Mouse (Mus musculus): ENCODE measurements around the gene Phactr1. TPM values are rescaled to one million over a fixed set of nuclear protein-coding genes. Genes with fewer than 3 reads are reported as not detected.

Gene Phactr1
- total and polyA plus RNA-seq, 3 experiments: 0.11 TPM; not detected in 2

DNA sequence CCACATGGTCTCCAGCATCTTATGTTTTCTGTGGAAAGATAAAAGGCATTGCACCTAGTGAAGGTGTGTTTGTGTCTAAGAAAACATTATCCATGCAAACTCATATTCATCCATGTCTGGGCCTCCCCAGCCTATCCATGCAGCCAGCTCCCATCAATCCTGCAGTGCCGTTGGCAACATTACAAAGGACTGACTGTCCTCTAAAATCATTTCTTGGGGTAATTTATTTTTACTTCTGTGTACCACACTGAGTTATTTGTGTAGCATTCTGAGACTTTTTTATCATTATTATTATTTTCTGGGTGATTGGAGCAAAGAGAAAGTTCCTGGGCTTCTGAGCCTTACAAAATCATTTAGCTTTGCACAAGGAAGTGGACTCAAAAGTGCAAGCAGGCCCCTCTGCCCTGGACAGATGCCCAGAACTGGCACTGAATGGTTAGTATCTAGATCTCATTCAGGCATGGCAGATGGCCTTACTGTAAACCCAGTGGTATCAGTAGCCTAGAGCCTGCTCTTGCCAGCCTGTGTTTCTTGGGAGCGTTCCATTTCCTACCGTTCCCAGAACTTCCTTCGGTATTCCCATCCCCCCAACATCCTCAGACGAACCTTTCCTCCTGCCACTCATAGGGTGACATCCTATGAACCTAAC is 307.6 kb downstream of the Phactr1 start:
- ATAC-seq (ENCODE audit: extremely low read depth, insufficient number of reproducible peaks, low FRiP score, poor library complexity, severe bottlenecking): no peak
- TF ChIP-seq TAL1 (conservative IDR thresholded peaks at IDR 0.05; ENCODE audit: low read depth, low read length) (no peak), GATA1 (IDR thresholded peaks at IDR 0.05; ENCODE audit: borderline replicate concordance, low read length) (no peak), POLR2AphosphoS5 (IDR thresholded peaks at IDR 0.05; ENCODE audit: insufficient replicate concordance, low read depth, low read length) (no peak), GATA2 (IDR thresholded peaks at IDR 0.05; ENCODE audit: borderline replicate concordance, low read depth, low read length) (no peak)
- no peaks in the 10 kb centered on the region for H3K36me3 ChIP-seq (replicated peaks)
- no peaks in the 10 kb centered on the region for H3K27me3 ChIP-seq (ENCODE audit: insufficient read depth, low read length)
- no peak overlapping the region for H3K4me3 ChIP-seq (ENCODE audit: low read depth, low read length)
- H3K4me1 ChIP-seq (ENCODE audit: insufficient read depth, low read depth, low read length): no peaks in the 10 kb centered on the region
- H3K9me3 ChIP-seq (replicated peaks): no peaks in the 10 kb centered on the region
- no peak for DNase-seq (ENCODE audit: low spot score)

DNA sequence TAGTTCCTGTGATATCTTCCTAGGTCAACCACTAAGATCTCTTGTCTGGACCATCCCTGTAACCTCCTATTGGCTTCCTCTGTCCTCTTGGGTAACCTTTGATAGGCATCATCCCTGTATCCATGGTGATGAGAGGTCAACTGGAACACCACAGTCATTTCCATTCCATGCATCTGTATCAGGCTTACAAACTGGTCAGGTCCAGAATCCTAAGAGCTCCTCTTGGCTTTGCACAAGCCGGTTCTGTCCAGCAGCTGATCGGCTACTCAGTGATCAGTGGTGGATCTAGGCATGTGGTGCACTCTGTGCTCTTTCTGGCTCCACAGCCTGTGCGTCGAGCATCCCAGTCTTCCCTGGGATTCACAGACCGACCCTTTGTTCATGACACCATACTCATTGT is 309.1 kb downstream of the Phactr1 start:
- Histone ChIP-seq H3K9me3 (replicated peaks) (no peaks in the 10 kb centered on the region), H3K27me3 (ENCODE audit: insufficient read depth, low read length) (no peaks in the 10 kb centered on the region), H3K4me3 (ENCODE audit: low read depth, low read length) (no peak overlapping the region), H3K4me1 (ENCODE audit: insufficient read depth, low read depth, low read length) (no peaks in the 10 kb centered on the region), H3K36me3 (replicated peaks) (no peaks in the 10 kb centered on the region)
- DNase-seq (ENCODE audit: low spot score): no peak
- no peak for ATAC-seq (ENCODE audit: extremely low read depth, insufficient number of reproducible peaks, low FRiP score, poor library complexity, severe bottlenecking)
- TF ChIP-seq TAL1 (conservative IDR thresholded peaks at IDR 0.05; ENCODE audit: low read depth, low read length) (no peak), GATA1 (IDR thresholded peaks at IDR 0.05; ENCODE audit: borderline replicate concordance, low read length) (no peak), POLR2AphosphoS5 (IDR thresholded peaks at IDR 0.05; ENCODE audit: insufficient replicate concordance, low read depth, low read length) (no peak), CTCF (IDR thresholded peaks at IDR 0.05; ENCODE audit: low read depth, low read length) (no peak), GATA2 (IDR thresholded peaks at IDR 0.05; ENCODE audit: borderline replicate concordance, low read depth, low read length) (no peak)

DNA sequence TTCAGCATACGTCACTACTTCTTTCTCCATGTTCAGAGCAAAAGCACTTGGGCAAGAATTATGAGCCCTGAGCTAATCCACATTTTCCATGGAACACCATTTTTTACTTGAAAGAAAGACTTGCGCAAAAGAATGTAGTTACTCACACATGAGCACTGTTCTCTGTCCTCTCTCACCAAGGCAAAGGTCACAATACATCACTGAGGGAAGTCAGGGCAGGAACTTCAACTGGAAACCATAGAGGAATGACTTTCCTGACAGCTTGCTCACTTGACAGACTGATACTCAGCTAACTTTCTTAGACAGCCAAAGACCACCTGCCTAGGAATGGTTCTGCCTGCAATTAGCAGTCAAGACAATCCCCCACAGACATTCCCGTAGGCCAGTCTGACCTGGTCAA is 309.6 kb downstream of the Phactr1 start:
- H3K4me1 ChIP-seq (ENCODE audit: insufficient read depth, low read depth, low read length): no peaks in the 10 kb centered on the region
- H3K4me3 ChIP-seq (ENCODE audit: low read depth, low read length): no peak overlapping the region
- no peaks in the 10 kb centered on the region for H3K36me3 ChIP-seq (replicated peaks)
- DNase-seq (ENCODE audit: low spot score): no peak
- ATAC-seq (ENCODE audit: extremely low read depth, insufficient number of reproducible peaks, low FRiP score, poor library complexity, severe bottlenecking): no peak
- H3K9me3 ChIP-seq (replicated peaks): no peaks in the 10 kb centered on the region
- TF ChIP-seq GATA2 (IDR thresholded peaks at IDR 0.05; ENCODE audit: borderline replicate concordance, low read depth, low read length): no peak
- TF ChIP-seq CTCF (IDR thresholded peaks at IDR 0.05; ENCODE audit: low read depth, low read length): no peak
- no peak for TF ChIP-seq TAL1 (conservative IDR thresholded peaks at IDR 0.05; ENCODE audit: low read depth, low read length)
- no peak for TF ChIP-seq POLR2AphosphoS5 (IDR thresholded peaks at IDR 0.05; ENCODE audit: insufficient replicate concordance, low read depth, low read length)
- TF ChIP-seq GATA1 (IDR thresholded peaks at IDR 0.05; ENCODE audit: borderline replicate concordance, low read length): no peak
- no peaks in the 10 kb centered on the region for H3K27me3 ChIP-seq (ENCODE audit: insufficient read depth, low read length)

DNA sequence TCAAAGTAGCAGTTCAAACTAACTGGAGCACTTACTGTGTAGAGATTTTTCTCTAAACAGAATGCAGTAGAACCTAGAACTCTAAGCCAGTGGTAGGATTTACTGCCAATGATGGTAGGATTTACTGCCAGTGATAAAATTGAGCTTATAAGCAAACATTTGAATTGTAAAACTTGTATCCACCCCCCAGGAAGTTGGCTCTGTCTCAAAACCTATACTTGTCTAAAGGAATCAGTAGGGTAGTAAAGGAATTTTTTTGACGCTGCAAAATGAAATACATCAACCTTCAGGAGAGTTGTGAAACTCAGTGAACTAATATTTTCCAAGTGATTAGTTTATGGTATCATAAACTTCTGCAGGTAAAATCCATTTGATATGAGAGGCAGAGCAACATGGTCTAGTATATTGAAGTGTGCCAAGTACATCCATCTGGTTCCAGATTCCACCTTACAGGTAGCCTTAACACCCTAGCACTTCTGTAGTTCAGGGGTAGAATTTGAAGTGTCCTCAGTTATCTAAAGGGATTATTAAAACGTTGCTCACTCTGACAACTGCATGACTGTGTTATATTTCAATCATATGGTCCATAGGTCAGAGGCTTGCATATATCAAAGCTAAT is 310.2 kb downstream of the Phactr1 start:
- H3K27me3 ChIP-seq (ENCODE audit: insufficient read depth, low read length): no peaks in the 10 kb centered on the region
- no peak overlapping the region for H3K4me3 ChIP-seq (ENCODE audit: low read depth, low read length)
- H3K4me1 ChIP-seq (ENCODE audit: insufficient read depth, low read depth, low read length): no peaks in the 10 kb centered on the region
- TF ChIP-seq CTCF (IDR thresholded peaks at IDR 0.05; ENCODE audit: low read depth, low read length): no peak
- TF ChIP-seq TAL1 (conservative IDR thresholded peaks at IDR 0.05; ENCODE audit: low read depth, low read length): no peak
- no peak for TF ChIP-seq GATA2 (IDR thresholded peaks at IDR 0.05; ENCODE audit: borderline replicate concordance, low read depth, low read length)
- TF ChIP-seq POLR2AphosphoS5 (IDR thresholded peaks at IDR 0.05; ENCODE audit: insufficient replicate concordance, low read depth, low read length): no peak
- TF ChIP-seq GATA1 (IDR thresholded peaks at IDR 0.05; ENCODE audit: borderline replicate concordance, low read length): no peak
- DNase-seq (ENCODE audit: low spot score) (no peak), ATAC-seq (ENCODE audit: extremely low read depth, insufficient number of reproducible peaks, low FRiP score, poor library complexity, severe bottlenecking) (no peak)
- no peaks in the 10 kb centered on the region for H3K9me3 ChIP-seq (replicated peaks)
- H3K36me3 ChIP-seq (replicated peaks): no peaks in the 10 kb centered on the region

DNA sequence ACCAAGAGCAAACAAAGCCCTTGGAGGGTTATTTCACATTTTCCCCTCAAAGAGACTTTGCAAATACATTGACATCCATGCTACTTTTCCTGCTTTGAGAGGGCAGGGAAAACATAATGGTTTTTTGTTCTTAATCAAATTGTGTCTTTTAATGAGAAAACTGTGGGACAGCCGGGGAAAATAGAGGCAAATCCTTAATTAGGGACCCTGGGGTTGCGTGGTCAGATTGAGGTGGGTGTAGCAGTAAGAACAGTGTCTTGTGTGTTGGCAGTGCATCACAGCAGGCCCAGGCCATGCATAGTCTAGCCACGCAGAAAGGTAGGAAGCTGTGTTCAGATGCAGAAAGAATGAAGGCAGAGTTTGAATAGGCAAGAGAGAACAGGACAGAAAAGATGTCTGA is 310.7 kb downstream of the Phactr1 start:
- Histone ChIP-seq H3K4me3 (ENCODE audit: low read depth, low read length) (no peak overlapping the region), H3K9me3 (replicated peaks) (no peaks in the 10 kb centered on the region), H3K4me1 (ENCODE audit: insufficient read depth, low read depth, low read length) (no peaks in the 10 kb centered on the region), H3K36me3 (replicated peaks) (no peaks in the 10 kb centered on the region), H3K27me3 (ENCODE audit: insufficient read depth, low read length) (no peaks in the 10 kb centered on the region)
- TF ChIP-seq CTCF (IDR thresholded peaks at IDR 0.05; ENCODE audit: low read depth, low read length) (no peak), POLR2AphosphoS5 (IDR thresholded peaks at IDR 0.05; ENCODE audit: insufficient replicate concordance, low read depth, low read length) (no peak), TAL1 (conservative IDR thresholded peaks at IDR 0.05; ENCODE audit: low read depth, low read length) (no peak), GATA1 (IDR thresholded peaks at IDR 0.05; ENCODE audit: borderline replicate concordance, low read length) (no peak), GATA2 (IDR thresholded peaks at IDR 0.05; ENCODE audit: borderline replicate concordance, low read depth, low read length) (no peak)
- ATAC-seq (ENCODE audit: extremely low read depth, insufficient number of reproducible peaks, low FRiP score, poor library complexity, severe bottlenecking) (no peak), DNase-seq (ENCODE audit: low spot score) (no peak)

DNA sequence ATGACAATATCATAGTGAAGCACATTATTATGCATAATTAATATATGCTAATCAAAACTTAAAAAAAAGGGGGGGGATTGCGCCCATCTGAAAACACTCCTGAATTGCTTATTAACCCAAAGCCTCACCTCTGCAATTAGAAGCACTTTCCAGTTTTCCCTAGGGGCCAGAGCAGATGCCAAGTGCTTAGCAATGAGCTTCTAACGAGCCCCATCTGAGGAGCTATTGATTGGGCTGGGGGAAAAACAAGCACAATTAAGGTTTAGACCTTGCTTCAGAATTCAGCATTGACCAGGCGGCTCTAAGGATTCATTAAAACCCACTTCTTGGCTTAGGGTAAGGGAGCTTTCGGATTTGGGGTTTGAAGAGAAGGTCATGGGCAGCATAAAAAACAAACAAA is 311.9 kb downstream of the Phactr1 start:
- no peaks in the 10 kb centered on the region for H3K4me1 ChIP-seq (ENCODE audit: insufficient read depth, low read depth, low read length)
- no peak overlapping the region for H3K4me3 ChIP-seq (ENCODE audit: low read depth, low read length)
- H3K36me3 ChIP-seq (replicated peaks): no peaks in the 10 kb centered on the region
- no peaks in the 10 kb centered on the region for H3K27me3 ChIP-seq (ENCODE audit: insufficient read depth, low read length)
- TF ChIP-seq TAL1 (conservative IDR thresholded peaks at IDR 0.05; ENCODE audit: low read depth, low read length) (no peak), POLR2AphosphoS5 (IDR thresholded peaks at IDR 0.05; ENCODE audit: insufficient replicate concordance, low read depth, low read length) (no peak), GATA1 (IDR thresholded peaks at IDR 0.05; ENCODE audit: borderline replicate concordance, low read length) (no peak), CTCF (IDR thresholded peaks at IDR 0.05; ENCODE audit: low read depth, low read length) (no peak), GATA2 (IDR thresholded peaks at IDR 0.05; ENCODE audit: borderline replicate concordance, low read depth, low read length) (no peak)
- no peak for DNase-seq (ENCODE audit: low spot score)
- no peaks in the 10 kb centered on the region for H3K9me3 ChIP-seq (replicated peaks)
- ATAC-seq (ENCODE audit: extremely low read depth, insufficient number of reproducible peaks, low FRiP score, poor library complexity, severe bottlenecking): no peak
